Mouse (Mus musculus): ENCODE results near the gene Dxo.

The Dxo gene

DNA sequence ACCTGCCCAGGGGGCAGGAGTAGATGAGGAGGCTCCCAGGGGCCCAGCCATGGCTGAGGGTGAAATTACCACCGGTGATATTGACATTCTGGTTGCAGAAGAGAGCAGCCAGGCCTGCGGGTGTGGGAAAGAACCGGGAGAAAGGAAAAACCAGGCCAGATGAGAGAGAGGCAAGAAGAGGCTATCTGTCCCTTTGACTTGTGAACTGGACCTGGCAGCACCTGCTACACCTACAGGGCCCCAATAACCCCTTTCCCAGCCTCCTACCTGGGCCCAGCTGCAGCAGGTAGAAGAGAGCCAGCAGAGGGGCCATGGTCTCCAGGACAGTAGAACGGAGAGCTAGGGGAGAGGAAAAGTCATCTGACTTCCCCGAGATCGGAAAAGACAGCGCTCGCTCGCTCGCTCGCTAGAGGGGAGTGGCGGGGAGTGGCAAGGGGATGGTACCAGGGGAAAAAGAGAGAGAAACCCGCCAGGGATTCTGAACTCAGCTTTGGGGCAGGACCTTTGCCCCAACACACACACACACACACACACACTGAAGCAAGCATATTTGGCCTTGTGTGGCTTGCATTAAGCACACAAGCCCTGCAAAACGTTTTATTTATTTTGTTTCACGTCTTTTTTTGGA is 45.0 kb downstream of the Dxo start, which contains the start of gene Gm20547:
Gene Gm20547, minus strand, starts transcription at position 360 of the 628 bp plus-strand sequence.
- DNase-seq = peak; percentile 18 to 32

GRCm38 (mm10) chr17:34883332-34883731 is 46.5 kb downstream of the Dxo start:
- DNase-seq = no peak

DNA sequence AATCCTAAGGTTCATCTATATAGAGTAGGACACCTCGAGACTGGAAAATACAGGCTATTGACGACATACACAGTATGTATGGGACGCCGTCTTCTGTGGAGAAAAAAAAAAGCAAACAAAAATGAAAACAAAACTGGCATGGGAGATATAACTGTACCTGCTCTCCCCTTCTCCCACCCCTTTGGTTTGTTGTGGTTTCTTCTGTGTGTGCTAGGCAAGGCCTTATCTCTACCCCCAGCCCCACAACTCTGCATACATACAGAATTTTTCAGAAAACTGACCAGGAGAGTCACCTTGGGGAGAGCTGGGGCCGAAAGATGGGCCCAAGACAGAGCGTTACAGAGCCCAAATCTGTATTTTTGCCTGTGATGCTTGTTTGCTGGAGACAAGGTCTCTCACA is 47.9 kb downstream of the Dxo start:
- DNase-seq = no peak

DNA sequence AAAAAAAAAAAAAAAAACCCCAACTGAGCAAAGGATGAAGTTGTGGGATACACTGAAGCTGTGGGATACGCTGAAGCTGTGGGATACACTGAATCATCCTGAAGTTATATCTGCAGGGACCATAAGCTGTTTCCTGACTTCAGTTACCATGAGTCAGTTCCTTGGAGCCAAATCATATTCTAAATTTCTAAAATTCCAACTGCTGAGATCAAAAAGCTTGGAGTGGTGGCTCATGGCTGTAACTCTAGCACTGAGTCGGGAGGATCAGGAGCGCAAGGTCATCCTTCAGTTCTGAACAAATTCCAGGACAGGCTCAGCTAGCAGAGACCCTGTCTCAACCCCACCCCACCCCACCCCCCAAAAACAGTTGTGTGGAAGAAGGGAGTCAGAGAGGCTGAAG is 48.8 kb downstream of the Dxo start:
- no peak for DNase-seq

DNA sequence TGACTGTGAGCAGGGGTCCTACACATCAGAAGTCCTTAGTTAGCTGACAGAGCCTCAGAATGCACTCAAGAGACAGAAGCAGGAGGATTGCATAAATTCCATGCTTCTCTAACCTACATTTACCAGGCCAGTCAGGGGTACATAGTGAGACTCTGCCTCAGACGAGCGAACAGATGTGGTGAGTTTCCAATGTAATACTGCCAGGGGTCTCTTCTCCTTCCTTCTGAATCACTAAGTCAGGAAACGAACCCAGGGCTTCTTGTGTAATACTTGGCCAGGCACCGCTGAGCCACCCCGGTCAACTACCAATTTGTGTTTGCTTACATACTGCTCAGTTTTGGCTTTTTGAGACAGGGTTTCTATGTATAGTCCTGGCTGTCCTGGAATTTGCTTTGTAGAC is 51.1 kb downstream of the Dxo start:
- no peak for DNase-seq

All from kidney, postnatal 4 days (tissue).